Mouse (Mus musculus) cerebellum, postnatal 25 days (tissue): ENCODE results near the gene Svop.

Experiments
- DNase-seq, 2 experiments: peaks; one replicate each; pipeline ENCODE4 v3.0.0; 2021; ENCODE audit warnings: mixed read lengths in 2 of 2

Gene Svop

GRCm38 (mm10) chr5:113993031-113993486 lies 98.3 kb downstream of the Svop start:
- DNase-seq, result peak; percentile 76

GRCm38 (mm10) chr5:113992339-113992831 lies 99.0 kb downstream of the Svop start:
- DNase-seq, result peak in 1 of 2 experiments; percentile 53

DNA sequence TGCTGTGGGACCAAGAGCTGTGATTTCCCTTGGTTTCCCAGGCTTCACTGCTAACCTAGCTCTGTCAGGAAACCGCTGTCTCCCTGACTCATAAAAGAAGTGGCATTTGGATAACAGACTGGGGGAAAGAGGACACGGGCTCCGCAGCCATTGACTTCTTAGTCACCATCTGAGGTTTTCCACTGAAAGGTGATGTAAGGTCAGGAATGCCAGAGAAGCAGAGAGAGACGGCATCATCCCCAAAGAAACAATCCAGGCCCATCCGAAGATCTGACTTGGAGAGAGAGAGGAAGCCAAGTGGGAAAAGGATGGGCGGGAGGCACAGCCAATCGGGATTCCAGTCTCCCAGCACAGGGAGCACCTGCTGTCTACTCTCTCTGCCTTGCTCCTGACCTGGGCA lies 100.2 kb downstream of the Svop start:
- DNase-seq, result no peak

DNA sequence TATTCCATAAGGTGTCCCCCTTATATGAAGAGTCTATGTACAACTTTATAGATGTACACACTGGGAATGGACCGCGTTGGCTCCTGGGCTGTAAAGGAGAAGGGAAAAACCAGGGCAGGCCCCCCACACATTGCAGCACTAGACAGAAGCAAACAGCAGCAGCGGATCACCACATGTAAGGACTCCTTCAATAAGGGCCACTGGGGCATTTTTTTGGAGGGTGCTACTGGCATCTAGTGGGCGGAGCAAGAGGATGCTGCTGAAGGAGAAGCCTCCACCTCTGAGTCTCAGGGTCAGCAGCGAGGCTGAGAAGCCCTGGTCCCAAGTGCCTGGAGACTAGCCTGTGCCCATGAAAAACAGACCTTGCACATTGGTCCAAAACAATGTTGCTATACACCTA lies 100.8 kb downstream of the Svop start:
- DNase-seq, result peak in 1 of 2 experiments; percentile 24

- no peak for DNase-seq
Measured at GRCm38 (mm10) chr5:113989437-113990024, 101.8 kb downstream of the Svop start.

DNA sequence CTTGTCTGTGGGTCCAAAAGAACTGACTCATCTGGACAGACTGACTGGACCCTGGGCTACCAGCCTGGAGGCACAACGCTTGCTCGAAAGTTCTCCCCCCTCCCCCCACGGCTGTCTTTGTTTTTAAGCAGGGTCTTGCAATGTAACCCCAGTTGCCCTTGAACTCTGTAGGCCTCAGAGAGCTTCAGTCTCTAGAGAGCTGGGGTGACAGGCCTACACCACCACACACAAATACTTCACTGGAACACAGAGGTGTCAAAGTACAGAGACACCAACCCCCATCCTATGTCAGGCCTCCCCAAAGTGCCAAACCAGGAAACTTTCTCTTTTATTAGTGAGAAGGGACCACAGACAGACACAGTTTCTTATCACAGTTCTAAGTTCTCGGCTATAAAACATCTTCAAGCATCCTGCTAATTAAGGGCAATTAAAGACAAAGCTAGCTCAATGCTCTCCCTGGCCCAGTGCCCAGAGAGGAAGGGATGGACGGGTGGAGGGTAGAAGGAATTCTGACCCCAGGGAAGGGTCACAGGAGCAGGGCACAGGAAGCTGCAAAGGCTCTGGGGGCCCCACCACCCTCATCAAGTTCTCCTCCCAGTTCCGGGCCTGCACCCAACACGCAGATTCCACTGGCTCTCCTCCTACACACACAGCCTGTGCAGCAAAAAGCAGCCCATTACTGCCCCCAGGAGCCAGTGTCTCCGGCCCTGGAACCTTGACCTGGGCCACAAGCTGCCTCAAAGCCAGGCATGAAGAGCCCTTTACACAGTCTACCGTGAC lies 105.0 kb downstream of the Svop start:
- DNase-seq, result peak in 1 of 2 experiments; percentile 31

DNA sequence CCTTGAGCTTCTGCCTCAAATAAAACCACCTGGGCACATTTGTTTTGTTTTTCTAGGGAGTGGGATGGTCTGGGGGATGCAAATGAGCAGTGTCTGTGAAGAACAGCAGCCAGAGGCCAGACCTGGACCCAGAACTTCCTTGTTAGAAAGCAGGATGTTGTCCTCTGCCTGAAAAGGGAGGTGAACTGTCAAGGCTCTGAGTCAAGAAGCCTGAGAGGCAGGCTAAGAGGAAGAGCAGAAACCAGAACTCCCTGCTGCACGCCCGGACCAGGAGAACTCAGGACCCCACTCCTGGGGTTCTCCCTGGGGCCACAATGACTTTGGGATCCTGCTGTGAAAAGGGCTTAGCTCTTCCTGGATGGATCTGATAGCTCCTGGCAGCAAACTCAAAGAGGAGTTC lies 105.6 kb downstream of the Svop start:
- DNase-seq, result no peak

DNA sequence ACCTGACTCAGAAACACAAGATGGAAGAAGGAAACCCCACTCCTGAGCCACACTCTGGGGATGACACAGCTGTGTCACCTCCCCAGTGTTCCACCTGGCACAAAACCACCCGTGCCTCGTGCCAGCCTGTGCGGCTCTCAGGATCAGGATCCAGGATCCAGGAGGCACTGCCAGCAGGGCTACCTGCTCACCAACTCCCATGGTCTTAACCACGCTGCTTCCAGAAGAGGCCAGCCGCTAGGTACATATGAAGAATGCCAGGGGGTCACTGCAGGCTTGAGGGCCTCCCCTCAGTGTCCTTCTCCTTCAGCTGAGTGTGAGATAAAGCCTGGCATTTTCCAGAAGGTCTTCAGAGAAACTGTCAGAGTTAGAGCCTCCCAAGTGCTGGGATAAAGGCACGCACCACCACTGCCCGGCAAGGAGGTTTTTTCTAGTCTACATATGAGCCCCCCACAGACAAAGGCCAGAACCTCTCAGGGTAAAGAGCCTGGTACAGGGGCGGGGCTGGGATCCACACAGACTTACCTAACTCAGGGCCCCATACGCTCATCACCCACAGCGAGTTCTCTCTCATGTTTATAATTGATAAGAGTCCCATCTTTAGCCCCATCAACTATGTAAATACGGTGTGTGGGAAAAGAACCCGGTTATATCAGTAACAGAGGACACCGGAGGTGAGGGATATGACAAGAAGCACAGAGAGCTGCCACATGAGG lies 107.2 kb downstream of the Svop start:
- peak; percentile 36 to 54 for DNase-seq

GRCm38 (mm10) chr5:113983541-113983940 lies 107.8 kb downstream of the Svop start:
- DNase-seq, result no peak

DNA sequence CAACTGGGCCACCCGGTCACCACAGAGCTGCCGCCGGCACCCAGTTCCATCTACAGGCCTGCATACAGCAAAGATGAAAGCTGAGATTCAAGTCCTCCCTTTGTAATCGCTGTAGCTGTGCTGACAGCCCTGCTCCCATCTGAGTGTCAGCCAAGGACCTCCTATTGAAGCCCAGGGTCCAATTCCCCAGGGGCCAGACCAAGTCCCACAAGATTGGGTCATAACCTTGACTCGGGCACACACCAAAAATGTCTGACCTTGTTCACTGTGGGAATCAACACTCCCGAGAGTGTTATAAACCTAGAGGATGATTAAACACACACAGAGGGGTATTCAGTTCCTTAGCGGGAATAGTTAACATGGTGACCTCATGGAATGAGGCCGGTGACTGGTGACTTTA lies 109.5 kb downstream of the Svop start:
- DNase-seq, result no peak

- DNase-seq, result no peak
Measured at GRCm38 (mm10) chr5:113981171-113981570, 110.2 kb downstream of the Svop start.

- no peak for DNase-seq
Measured at GRCm38 (mm10) chr5:113980511-113980910, 110.9 kb downstream of the Svop start.

DNA sequence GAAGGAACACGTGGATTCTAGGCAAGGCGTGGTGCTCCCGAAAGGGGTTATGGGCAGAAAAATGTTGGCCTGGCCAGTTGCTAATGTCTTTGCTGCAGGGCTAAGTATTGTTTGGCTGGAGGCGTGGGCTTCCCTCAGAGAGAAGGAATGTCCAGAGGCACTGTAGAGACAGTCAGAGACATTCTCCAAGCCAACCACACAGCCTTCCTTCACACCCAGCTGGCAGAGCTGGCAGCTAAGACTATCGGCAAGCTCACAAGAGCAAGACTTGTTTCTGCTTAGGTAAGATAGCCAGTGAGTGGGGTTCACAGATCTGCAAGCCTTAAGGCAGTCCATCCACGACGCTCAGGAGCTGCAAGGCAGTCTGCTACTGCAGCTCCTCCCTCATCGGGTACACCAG lies 114.1 kb downstream of the Svop start:
- DNase-seq, result no peak
